Mouse (Mus musculus) layer of hippocampus, adult 2 months (tissue): ENCODE results near the gene Itih4. TPM values are rescaled to one million over a fixed set of nuclear protein-coding genes. Genes with fewer than 3 reads are reported as not detected.

Source experiments
- DNase-seq, 2 experiments: peaks; one replicate each; pipeline ENCODE4 v3.0.0; 2022; ENCODE audit warnings: low spot score in 2 of 2
- H3K27ac ChIP-seq: fragments of 200-600 bp; 2 replicates; pipeline ENCODE4 v1.8.1; 2022
- H3K4me3 ChIP-seq: fragments of 200-600 bp; 2 replicates; pipeline ENCODE4 v1.8.1; 2022; ENCODE audit warnings: mild to moderate bottlenecking
- CTCF ChIP-seq: fragments of 200-600 bp; conservative IDR thresholded peaks from 2 replicates; pipeline ENCODE4 v1.8.1; 2022; ENCODE audit warnings: antibody characterized with exemption, mild to moderate bottlenecking, moderate library complexity
- total RNA-seq, 2 experiments: library from RNA; stranded (reverse); gene quantifications; 2 replicates each; pipeline ENCODE4 v1.2.3; 2021

Itih4 gene
- total RNA-seq, 2 experiments from 2014 or later, result 0.36 TPM; not detected in 1

DNA sequence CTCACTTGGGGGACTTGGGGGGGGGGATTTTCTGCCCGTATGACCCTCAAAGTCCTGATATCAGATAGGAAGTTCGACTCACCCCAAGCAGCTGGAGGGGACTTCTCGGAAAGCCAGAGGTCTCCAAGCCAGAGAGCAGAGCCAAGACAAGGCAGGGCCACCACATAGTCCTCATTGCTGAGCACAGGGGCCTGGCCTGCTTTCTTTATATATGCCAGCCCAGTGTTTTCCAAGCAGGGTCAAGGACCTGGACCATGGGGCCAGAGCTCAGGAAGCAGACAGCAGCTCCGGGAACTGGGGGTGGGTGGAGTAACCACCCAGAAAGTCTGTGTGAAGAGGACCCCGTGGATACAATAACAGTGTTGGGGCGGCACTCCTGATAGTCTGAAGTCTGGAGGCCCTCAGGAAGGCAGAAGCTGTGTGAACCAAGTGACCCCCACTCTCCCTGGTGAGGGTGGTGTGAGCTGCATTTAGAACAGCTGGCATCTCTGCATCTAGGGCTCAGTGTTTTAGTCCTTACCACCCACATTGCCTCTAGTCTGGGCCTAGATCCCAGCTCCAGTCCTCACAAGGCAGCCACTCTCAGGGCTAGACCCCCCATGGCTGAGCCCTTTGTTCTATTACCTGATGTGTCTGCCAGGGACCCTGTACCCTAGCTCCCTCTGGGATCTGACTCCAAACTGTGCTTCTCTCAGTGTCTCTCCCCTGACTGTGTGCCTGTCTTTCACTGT, 37.3 kb downstream of the Itih4 start, which contains the start of gene Itih3:
Gene Itih3, minus strand, starts transcription at position 386 of the 731 bp plus-strand sequence.
- DNase-seq, result peak; percentile 30 to 60
- Histone ChIP-seq H3K4me3 (no peak within 1 kb of the TSS; the same call in 1 of the 2 replicates), H3K27ac (peak within 1 kb of the TSS; percentile 71)
- no peak for TF ChIP-seq CTCF

DNA sequence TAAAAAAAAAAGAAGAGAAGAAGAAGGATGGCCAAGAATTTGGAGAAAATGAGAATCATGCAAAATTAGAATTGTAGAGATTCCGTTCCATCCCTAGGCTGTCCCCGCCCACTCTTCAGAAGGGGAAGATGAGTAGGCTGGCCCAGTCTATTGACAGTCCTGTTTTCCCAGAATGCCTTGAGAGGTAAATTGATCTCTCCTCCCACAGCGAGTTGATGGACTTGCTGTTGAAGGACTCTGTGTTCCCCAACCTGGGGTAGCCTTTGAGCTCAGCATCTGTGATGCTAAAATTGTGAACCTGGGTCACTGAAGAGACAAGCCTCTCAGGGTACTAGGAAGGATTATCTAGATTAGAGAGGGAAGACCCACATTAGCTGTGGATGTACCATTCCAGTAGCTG, 39.2 kb downstream of the Itih4 start:
- no peak overlapping the region for H3K4me3 ChIP-seq
- TF ChIP-seq CTCF, result no peak
- no peak for DNase-seq
- H3K27ac ChIP-seq, result no peak overlapping the region

DNA sequence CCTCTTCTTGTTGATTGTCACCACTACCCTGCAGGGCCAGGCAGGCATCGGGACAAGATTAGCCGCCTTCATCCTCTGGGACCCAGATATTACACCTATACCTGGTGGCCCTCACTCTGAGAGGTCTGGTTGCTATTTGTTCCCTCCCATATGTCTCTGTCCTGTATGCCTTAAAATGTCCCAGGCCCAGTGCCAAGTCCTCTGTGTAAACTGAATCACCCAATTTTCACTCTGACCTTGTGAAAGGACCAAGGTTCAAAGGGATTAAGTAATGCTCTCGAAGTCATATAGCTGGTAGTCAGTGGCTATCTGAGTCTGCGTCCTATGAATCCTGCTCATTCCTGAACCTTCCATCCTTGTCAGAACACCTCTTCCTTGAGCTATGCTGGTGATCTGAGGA, 44.1 kb downstream of the Itih4 start:
- Histone ChIP-seq H3K4me3 (no peak overlapping the region), H3K27ac (no peak overlapping the region)
- no peak for TF ChIP-seq CTCF
- DNase-seq, result no peak

DNA sequence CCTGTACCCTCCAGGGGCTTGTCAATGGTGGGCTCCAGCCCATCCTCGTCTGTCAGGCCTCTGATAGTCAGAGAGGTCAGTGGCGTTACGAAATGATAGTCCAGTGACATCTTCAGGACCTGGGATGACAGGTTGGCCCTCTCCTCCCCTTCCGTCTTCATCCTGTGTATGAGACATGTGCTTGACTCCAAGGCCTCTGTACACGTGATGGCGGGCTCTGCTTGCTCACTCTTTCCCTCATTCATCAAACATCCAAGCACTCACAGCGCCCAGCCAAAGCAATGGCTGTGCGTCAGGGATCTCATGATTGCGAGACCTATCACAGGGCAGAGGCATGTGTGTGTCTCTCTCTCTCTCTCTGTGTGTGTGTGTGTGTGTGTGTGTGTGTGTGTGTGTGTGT, 47.1 kb downstream of the Itih4 start:
- no peak for DNase-seq
- no peak overlapping the region for H3K4me3 ChIP-seq
- no peak for TF ChIP-seq CTCF
- H3K27ac ChIP-seq, result no peak overlapping the region

DNA sequence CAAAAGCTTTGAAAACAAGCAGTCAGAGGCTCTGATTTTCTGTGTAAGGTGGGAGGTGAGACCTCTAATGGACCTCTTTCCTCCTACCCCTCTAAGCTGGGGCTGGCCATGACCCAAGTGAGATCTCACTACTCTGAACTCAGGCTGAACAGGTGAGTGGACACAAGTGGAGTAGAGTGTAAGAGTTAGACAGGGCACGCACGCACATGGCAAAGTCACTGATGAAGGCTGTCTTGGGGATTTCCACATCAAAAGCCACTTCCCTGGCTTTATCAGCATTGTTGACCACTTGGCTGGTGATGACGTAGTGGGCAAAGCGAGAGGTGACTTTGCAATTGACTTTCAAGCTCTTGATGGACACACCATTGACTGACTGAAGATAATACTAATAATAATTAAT, 56.0 kb downstream of the Itih4 start:
- no peak for DNase-seq
- no peak overlapping the region for H3K4me3 ChIP-seq
- no peak for TF ChIP-seq CTCF
- no peak overlapping the region for H3K27ac ChIP-seq

DNA sequence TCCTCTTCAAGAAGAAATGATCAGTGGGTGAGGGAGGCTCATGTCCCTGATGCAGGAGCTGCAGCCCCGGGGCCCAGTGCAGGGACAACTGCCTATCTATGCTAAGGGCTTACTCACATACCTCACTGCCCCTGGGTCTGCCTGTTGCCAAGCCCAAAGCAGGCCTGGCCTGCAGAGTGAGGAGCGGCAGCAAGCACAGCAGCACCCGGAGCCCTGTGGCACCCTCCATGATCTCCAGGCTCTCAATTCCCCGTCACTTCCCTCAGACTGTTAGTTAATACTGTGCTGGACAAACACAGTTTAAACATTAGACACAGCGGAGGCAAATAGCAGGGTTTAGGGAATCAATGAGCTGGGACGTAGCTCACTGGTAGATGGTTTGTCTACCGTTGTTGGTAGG, 56.8 kb downstream of the Itih4 start, which contains the start of gene Itih1:
Gene Itih1, minus strand, starts transcription at position 252 of the 400 bp plus-strand sequence.
- TF ChIP-seq CTCF, result no peak
- H3K27ac ChIP-seq, result peak within 1 kb of the TSS; percentile 29; the same call in 1 of the 2 replicates
- DNase-seq, result no peak
- H3K4me3 ChIP-seq, result no peak within 1 kb of the TSS

DNA sequence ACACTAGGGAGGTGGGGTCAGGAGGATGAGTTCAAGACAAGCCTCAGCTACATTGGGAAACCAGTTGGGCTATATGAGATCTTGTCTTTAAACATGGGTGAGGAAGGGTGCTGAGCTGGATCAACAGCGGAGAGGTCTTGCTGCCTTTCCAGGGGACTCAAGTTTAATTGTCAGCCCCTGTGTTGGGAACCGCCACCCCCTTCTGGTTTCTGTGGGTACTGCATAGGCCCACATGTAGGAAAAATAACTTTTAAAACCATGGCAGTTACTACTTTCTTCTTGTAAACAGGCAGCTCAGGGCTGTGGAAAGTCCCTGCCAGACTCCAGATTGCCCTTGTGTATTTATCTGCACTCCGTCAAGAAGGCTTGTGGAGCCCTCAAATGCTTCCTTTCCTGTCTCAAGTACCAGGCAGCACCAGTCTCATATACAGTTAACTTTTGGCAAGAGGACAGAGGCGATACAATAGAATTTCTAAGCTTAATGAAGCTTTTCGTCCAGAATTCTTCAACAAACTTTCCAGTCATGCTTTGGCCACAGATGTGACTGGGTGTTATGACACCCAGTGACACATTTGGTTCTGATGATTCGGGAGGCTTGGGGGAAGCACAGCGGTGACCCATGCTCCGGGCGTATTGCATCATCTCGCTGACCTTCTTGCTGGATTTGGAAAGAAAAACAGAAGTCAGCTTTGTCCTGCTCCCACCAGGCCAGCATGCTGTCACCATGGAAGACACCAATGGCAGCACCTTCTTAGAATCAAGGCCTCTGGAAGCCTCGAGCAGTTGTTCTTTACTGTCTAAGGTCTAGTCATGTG, 57.8 kb downstream of the Itih4 start:
- H3K27ac ChIP-seq, result peak overlapping the region; percentile 29; the same call in 1 of the 2 replicates
- H3K4me3 ChIP-seq, result no peak overlapping the region
- TF ChIP-seq CTCF, result peak; percentile 92
- peak; percentile 43 to 71 for DNase-seq

DNA sequence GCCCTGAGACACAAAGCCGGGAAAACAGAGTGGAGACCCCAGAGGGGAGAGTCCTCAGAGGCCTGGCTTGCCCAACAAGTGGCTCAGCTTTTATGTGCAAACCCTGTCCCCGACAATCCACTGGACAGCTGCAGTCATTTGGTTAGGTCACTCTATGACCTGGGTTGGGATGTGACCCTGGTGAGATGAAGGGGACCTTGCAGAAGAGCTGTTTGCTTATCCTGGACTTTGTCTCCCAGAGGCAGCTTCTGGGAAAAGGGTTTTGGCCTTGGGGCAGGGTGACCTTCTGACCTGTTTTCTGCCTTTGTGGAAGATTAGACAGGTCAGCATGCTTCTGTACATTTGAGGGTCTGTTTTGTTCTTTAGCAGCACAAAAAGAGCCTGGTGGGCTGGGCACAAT, 58.5 kb downstream of the Itih4 start:
- no peak for DNase-seq
- Histone ChIP-seq H3K4me3 (no peak overlapping the region), H3K27ac (0 out of 2 replicates have a peak overlapping the region, but pooled peaks have one; percentile 29)
- no peak for TF ChIP-seq CTCF

DNA sequence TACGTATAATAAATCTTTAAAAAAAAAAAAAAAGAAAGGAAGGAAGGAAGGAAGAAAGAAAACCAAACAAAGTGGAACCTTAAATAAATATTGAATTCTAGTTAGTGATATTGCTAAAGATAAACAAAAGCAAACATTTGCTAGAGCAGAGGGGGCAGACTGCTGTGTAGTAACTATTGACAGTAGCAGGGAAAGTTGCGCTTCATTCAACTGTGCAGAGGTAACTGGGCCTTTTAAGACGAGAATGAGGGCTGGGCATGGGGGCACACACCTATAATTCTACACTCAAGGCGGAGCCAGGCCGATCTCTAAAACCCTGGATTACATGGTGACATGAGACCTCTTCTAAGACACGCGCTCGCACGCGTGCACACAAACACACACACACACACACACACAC, 63.7 kb downstream of the Itih4 start:
- no peak overlapping the region for H3K27ac ChIP-seq
- DNase-seq, result no peak
- H3K4me3 ChIP-seq, result no peak overlapping the region
- TF ChIP-seq CTCF, result no peak

DNA sequence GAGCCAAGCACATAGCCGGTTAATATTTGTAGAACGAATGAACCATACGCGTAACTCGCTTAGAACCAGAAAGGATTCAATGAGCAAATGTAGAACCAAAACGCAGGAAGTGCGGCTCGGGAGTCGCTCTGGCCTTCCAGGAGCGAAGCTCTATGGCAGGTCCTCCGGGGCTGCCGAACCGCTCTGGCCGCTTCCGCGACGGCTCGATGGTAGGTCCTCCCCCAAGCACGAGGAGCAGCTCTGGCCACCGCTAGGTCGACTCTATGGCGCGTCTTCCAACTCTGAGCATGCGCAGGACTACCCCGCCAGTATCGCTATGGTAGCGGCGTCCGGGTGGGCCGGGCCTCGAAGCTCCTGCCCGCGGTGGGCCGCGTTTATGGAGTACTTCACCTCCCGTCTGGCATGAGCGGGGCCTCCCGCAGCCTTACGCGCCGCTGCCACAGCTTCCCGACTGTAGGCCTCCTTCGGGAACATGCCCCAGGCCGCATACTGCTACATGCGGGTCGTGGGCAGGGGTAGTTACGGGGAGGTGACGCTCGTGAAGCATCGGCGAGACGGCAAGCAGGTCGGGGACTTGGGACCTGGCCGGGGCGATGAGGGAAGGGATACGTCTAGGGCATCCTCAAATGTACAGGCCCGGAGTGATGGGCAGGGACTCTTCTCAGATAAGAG, 65.0 kb downstream of the Itih4 start, which contains the start of gene Nek4:
Gene Nek4, plus strand, starts transcription at position 224 of the 672 bp plus-strand sequence.
- peak; percentile 96 to 98 for DNase-seq
- peak; percentile 56 for TF ChIP-seq CTCF
- Histone ChIP-seq H3K4me3 (peak within 1 kb of the TSS; percentile 85), H3K27ac (peak within 1 kb of the TSS; percentile 89)

Other genes with a start within 250 kb of the Itih4 start
- gene Rft1, start 232.1 kb upstream of the Itih4 start, total RNA-seq, result 10 to 100 TPM; 10.8 to 12.0 TPM
- 10 to 100 TPM; 33.5 to 36.6 TPM for gene Sfmbt1, start 171.6 kb upstream of the Itih4 start, total RNA-seq
- 10 to 100 TPM; 21.6 to 24.5 TPM for gene Tmem110, start 60.9 kb upstream of the Itih4 start, total RNA-seq
- gene Mustn1, start 7.3 kb upstream of the Itih4 start, total RNA-seq, result 1 to 10 TPM; 2.1 to 2.3 TPM
- gene Itih3, start 37.3 kb downstream of the Itih4 start, total RNA-seq, result 10 to 100 TPM; 27.6 to 28.6 TPM
- gene Itih1, start 56.8 kb downstream of the Itih4 start, total RNA-seq, result not detected
- 10 to 100 TPM; 19.1 to 21.9 TPM for gene Nek4, start 64.9 kb downstream of the Itih4 start, total RNA-seq
- gene Glt8d1, start 114.9 kb downstream of the Itih4 start, total RNA-seq, result 10 to 100 TPM; 39.9 to 49.9 TPM
- 100 to 1,000 TPM; 156 to 162 TPM for gene Spcs1, start 115.2 kb downstream of the Itih4 start, total RNA-seq
- gene Pbrm1, start 132.7 kb downstream of the Itih4 start, total RNA-seq, result 10 to 100 TPM; 56.3 to 56.8 TPM
- 10 to 100 TPM; 48.8 to 54.1 TPM for gene Gnl3, start 132.7 kb downstream of the Itih4 start, total RNA-seq
- gene Smim4, start 242.5 kb downstream of the Itih4 start, total RNA-seq, result 10 to 100 TPM; 26.4 to 28.0 TPM
- gene Nt5dc2, start 244.6 kb downstream of the Itih4 start, total RNA-seq, result 10 to 100 TPM; 12.6 to 13.4 TPM